In genomic region chr3:69041298-69041697, GRCm38 (mm10) we compare ENCODE assay signal across 9 mouse cellular contexts. TPM values are rescaled to one million over a fixed set of nuclear protein-coding genes. Genes with fewer than 3 reads are reported as not detected.
DNase-seq lines count a peak whose midpoint lies in the region; ATAC-seq lines count a peak whose summit lies in the region.
"Had no signal": no experiment of that assay in that cellular context is flagged by ENCODE, and none has a peak within 500 bp of the region (broad histone marks: within the 10 kb centered on the region; RNA-seq: fewer than 3 reads in every experiment).

No protein-coding gene starts in this region.

- H3K36me3 ChIP-seq in heart, embryonic 10.5 days, result peaks cover 55% of the 10 kb centered on the region
- H3K36me3 ChIP-seq in neural tube, embryonic 12.5 days, result peaks cover 8% of the 10 kb centered on the region
- H3K36me3 ChIP-seq in neural tube, embryonic 15.5 days, result no peaks in the 10 kb centered on the region; the same call in 1 of the 2 replicates
- H3K36me3 ChIP-seq in neural tube, embryonic 13.5 days, result peaks cover 19% of the 10 kb centered on the region; the same call in 1 of the 2 replicates

- H3K27ac ChIP-seq in heart, embryonic 10.5 days, result no peak overlapping the region
- no peak overlapping the region for H3K27ac ChIP-seq in neural tube, embryonic 12.5 days
- no peak overlapping the region for H3K27ac ChIP-seq in neural tube, embryonic 15.5 days (replicated peaks)
- no peak overlapping the region for H3K27ac ChIP-seq in neural tube, embryonic 13.5 days (replicated peaks)

- intact Hi-C loops in heart, postnatal 14 days (cut with DNase I), result loop anchor here (2.0 kb wide), 1 partner anchor 34 kb away; no protein-coding TSS in a partner anchor

- no peak overlapping the region for H3K9ac ChIP-seq in neural tube, embryonic 12.5 days
- no peak overlapping the region for H3K9ac ChIP-seq in neural tube, embryonic 15.5 days (replicated peaks)
- H3K9ac ChIP-seq in neural tube, embryonic 13.5 days, result no peak overlapping the region

- peak overlapping the region; percentile 37 for H3K4me2 ChIP-seq in neural tube, embryonic 12.5 days (replicated peaks)
- H3K4me2 ChIP-seq in neural tube, embryonic 15.5 days, result no peak overlapping the region
- H3K4me2 ChIP-seq in neural tube, embryonic 13.5 days, result peak overlapping the region; percentile 17; the same call in 1 of the 2 replicates

- WGBS in heart, embryonic 10.5 days, result 73% methylated on average over 5 of the region's 5 CpGs
- 74% methylated on average over 5 of the region's 5 CpGs for WGBS in neural tube, embryonic 12.5 days
- WGBS in neural tube, embryonic 15.5 days, result 73% methylated on average over 5 of the region's 5 CpGs
- 80% methylated on average over 5 of the region's 5 CpGs for WGBS in neural tube, embryonic 13.5 days

- H3K9me3 ChIP-seq in heart, embryonic 10.5 days, result no peaks in the 10 kb centered on the region
- H3K9me3 ChIP-seq in neural tube, embryonic 12.5 days, result no peaks in the 10 kb centered on the region
- H3K9me3 ChIP-seq in neural tube, embryonic 15.5 days (replicated peaks), result no peaks in the 10 kb centered on the region
- no peaks in the 10 kb centered on the region for H3K9me3 ChIP-seq in neural tube, embryonic 13.5 days

- no peaks in the 10 kb centered on the region for H3K27me3 ChIP-seq in heart, embryonic 10.5 days (ENCODE audit: insufficient read depth, poor library complexity, severe bottlenecking)
- H3K27me3 ChIP-seq in neural tube, embryonic 12.5 days (replicated peaks), result no peaks in the 10 kb centered on the region
- no peaks in the 10 kb centered on the region for H3K27me3 ChIP-seq in neural tube, embryonic 15.5 days (replicated peaks)
- no peaks in the 10 kb centered on the region for H3K27me3 ChIP-seq in neural tube, embryonic 13.5 days

- no peak for ATAC-seq in neural tube, embryonic 12.5 days (ENCODE audit: low FRiP score, low read depth)
- ATAC-seq in neural tube, embryonic 15.5 days (ENCODE audit: low FRiP score), result no peak
- peak; percentile 47 for ATAC-seq in inflammation-experienced regulatory T-cells, adult 6 months
- no peak for ATAC-seq in neural tube, embryonic 13.5 days (ENCODE audit: low read depth)
- ATAC-seq: lung, postnatal 0 days had no signal

- peak overlapping the region; percentile 93 for H3K4me3 ChIP-seq in heart, embryonic 10.5 days
- H3K4me3 ChIP-seq in neural tube, embryonic 12.5 days, result no peak overlapping the region
- no peak overlapping the region for H3K4me3 ChIP-seq in neural tube, embryonic 15.5 days (replicated peaks)
- no peak overlapping the region for H3K4me3 ChIP-seq in neural tube, embryonic 13.5 days

- no peak for DNase-seq in heart, embryonic 10.5 days (ENCODE audit: low spot score)
- DNase-seq in heart, postnatal 14 days, result no peak
- DNase-seq in layer of hippocampus, adult 9-11 months, result no peak
- DNase-seq in gastrocnemius, postnatal 10 days, result no peak

- peaks cover 18% of the 10 kb centered on the region for H3K4me1 ChIP-seq in heart, embryonic 10.5 days
- peaks cover 7% of the 10 kb centered on the region for H3K4me1 ChIP-seq in neural tube, embryonic 12.5 days
- peaks cover 21% of the 10 kb centered on the region for H3K4me1 ChIP-seq in neural tube, embryonic 15.5 days
- peaks cover 31% of the 10 kb centered on the region for H3K4me1 ChIP-seq in neural tube, embryonic 13.5 days (replicated peaks)

RNA-seq across cellular contexts. Expression of gene Trim59, which starts 3.3 kb away (rescaled TPM):
- 105 and 122 TPM in 2 replicates for polyA plus RNA-seq in heart, embryonic 10.5 days (2016; fragmentation: Nextera tagmentation; extraction: Ambion mirVana)
- 1 to 10 TPM; 5.7 to 8.7 TPM for total RNA-seq in heart, postnatal 14 days (2021)
- polyA plus RNA-seq in neural tube, embryonic 12.5 days (2016; fragmentation: Nextera tagmentation; extraction: Ambion mirVana), result 112 and 114 TPM in 2 replicates
- 25.3 and 43.6 TPM in 2 replicates for polyA plus RNA-seq in neural tube, embryonic 15.5 days (2015; fragmentation: Nextera tagmentation; extraction: Ambion mirVana)
- polyA plus RNA-seq in inflammation-experienced regulatory T-cells, adult 6 months (2017; shearing (Covaris generic)), result 10 to 100 TPM; 23.5 to 40.1 (median 31.3) TPM
- polyA plus RNA-seq in neural tube, embryonic 13.5 days (2015; fragmentation: Nextera tagmentation; extraction: Ambion mirVana), result 38.0 and 47.3 TPM in 2 replicates
- total RNA-seq in gastrocnemius, postnatal 10 days (2021), result 10 to 100 TPM in 1 of 2 experiments, 1 to 10 TPM in 1; 7.8 to 12.1 TPM

RNA-seq across cellular contexts. Expression of gene Smc4, which starts 36.8 kb away (rescaled TPM):
- polyA plus RNA-seq in heart, embryonic 10.5 days (2016; fragmentation: Nextera tagmentation; extraction: Ambion mirVana), result 156 and 161 TPM in 2 replicates
- 10 to 100 TPM; 25.9 to 31.1 TPM for total RNA-seq in heart, postnatal 14 days (2021)
- 125 TPM in 2 replicates for polyA plus RNA-seq in neural tube, embryonic 12.5 days (2016; fragmentation: Nextera tagmentation; extraction: Ambion mirVana)
- polyA plus RNA-seq in neural tube, embryonic 15.5 days (2015; fragmentation: Nextera tagmentation; extraction: Ambion mirVana), result 28.3 and 72.3 TPM in 2 replicates
- polyA plus RNA-seq in inflammation-experienced regulatory T-cells, adult 6 months (2017; shearing (Covaris generic)), result 100 to 1,000 TPM; 271 to 449 (median 425) TPM
- polyA plus RNA-seq in neural tube, embryonic 13.5 days (2015; fragmentation: Nextera tagmentation; extraction: Ambion mirVana), result 46.2 and 51.9 TPM in 2 replicates
- total RNA-seq in gastrocnemius, postnatal 10 days (2021), result 10 to 100 TPM; 24.1 to 33.2 TPM

RNA-seq across cellular contexts. Expression of gene Ift80, which starts 36.9 kb away (rescaled TPM):
- polyA plus RNA-seq in heart, embryonic 10.5 days (2016; fragmentation: Nextera tagmentation; extraction: Ambion mirVana), result 8.1 and 9.6 TPM in 2 replicates
- 1 to 10 TPM; 7.8 to 8.0 TPM for total RNA-seq in heart, postnatal 14 days (2021)
- polyA plus RNA-seq in neural tube, embryonic 12.5 days (2016; fragmentation: Nextera tagmentation; extraction: Ambion mirVana), result 12.6 and 13.5 TPM in 2 replicates
- 7.3 and 11.0 TPM in 2 replicates for polyA plus RNA-seq in neural tube, embryonic 15.5 days (2015; fragmentation: Nextera tagmentation; extraction: Ambion mirVana)
- 100 to 1,000 TPM in 1 of 3 experiments, 10 to 100 TPM in 2; 24.6 to 128 (median 99.2) TPM for polyA plus RNA-seq in inflammation-experienced regulatory T-cells, adult 6 months (2017; shearing (Covaris generic))
- 10.0 and 10.1 TPM in 2 replicates for polyA plus RNA-seq in neural tube, embryonic 13.5 days (2015; fragmentation: Nextera tagmentation; extraction: Ambion mirVana)
- total RNA-seq in gastrocnemius, postnatal 10 days (2021), result 1 to 10 TPM; 4.9 to 7.4 TPM
